Mouse (Mus musculus): ENCODE measurements at regions not wholly inside any gene's neighbourhood (a gene's known extent, or its start where the extent isn't known, plus 50 kb on each side); places are given as distances from the start of the nearest gene placed in this dataset.
A peak's percentile ranks its signal among the peaks of the same experiment; 100 is the strongest.

- H3K27ac ChIP-seq (ENCODE audit: control insufficient read depth, insufficient read depth, low read depth, low read length, poor library complexity): no peak overlapping the region
- H3K4me3 ChIP-seq (replicated peaks; ENCODE audit: control insufficient read depth, low read depth, low read length): no peak overlapping the region
- WGBS: 44% methylated on average over 9 of the region's 9 CpGs
- TF ChIP-seq CTCF (IDR thresholded peaks at IDR 0.05; ENCODE audit: control insufficient read depth, insufficient read depth, low read length) (no peak), POLR2A (IDR thresholded peaks at IDR 0.05; ENCODE audit: borderline replicate concordance, control insufficient read depth, low read depth, low read length) (no peak)
- no peaks in the 10 kb centered on the region for H3K4me1 ChIP-seq (ENCODE audit: control insufficient read depth, insufficient read depth, low read length)
Measured at GRCm38 (mm10) chrX:11803239-11803638, 356.9 kb downstream of the Bcor start.

GRCm38 (mm10) chrX:11806896-11807252 is 353.3 kb downstream of the Bcor start:
- Histone ChIP-seq H3K4me3 (replicated peaks; ENCODE audit: control insufficient read depth, low read depth, low read length) (no peak overlapping the region), H3K27ac (ENCODE audit: control insufficient read depth, insufficient read depth, low read depth, low read length, poor library complexity) (no peak overlapping the region), H3K4me1 (ENCODE audit: control insufficient read depth, insufficient read depth, low read length) (no peaks in the 10 kb centered on the region)
- TF ChIP-seq CTCF (IDR thresholded peaks at IDR 0.05; ENCODE audit: control insufficient read depth, insufficient read depth, low read length): no peak
- WGBS: 6% methylated on average over 22 of the region's 22 CpGs

GRCm38 (mm10) chrX:11807253-11807882 is 352.8 kb downstream of the Bcor start:
- Histone ChIP-seq H3K4me3 (replicated peaks; ENCODE audit: control insufficient read depth, low read depth, low read length) (peak overlapping the region; percentile 18), H3K27ac (ENCODE audit: control insufficient read depth, insufficient read depth, low read depth, low read length, poor library complexity) (no peak overlapping the region), H3K4me1 (ENCODE audit: control insufficient read depth, insufficient read depth, low read length) (no peaks in the 10 kb centered on the region)
- no peak for TF ChIP-seq POLR2A (IDR thresholded peaks at IDR 0.05; ENCODE audit: borderline replicate concordance, control insufficient read depth, low read depth, low read length)
- no peak for TF ChIP-seq CTCF (IDR thresholded peaks at IDR 0.05; ENCODE audit: control insufficient read depth, insufficient read depth, low read length)
- 5% methylated on average over 40 of the region's 71 CpGs for WGBS

- TF ChIP-seq CTCF (IDR thresholded peaks at IDR 0.05; ENCODE audit: control insufficient read depth, insufficient read depth, low read length) (no peak), POLR2A (IDR thresholded peaks at IDR 0.05; ENCODE audit: borderline replicate concordance, control insufficient read depth, low read depth, low read length) (no peak)
- Histone ChIP-seq H3K4me3 (replicated peaks; ENCODE audit: control insufficient read depth, low read depth, low read length) (no peak overlapping the region), H3K4me1 (ENCODE audit: control insufficient read depth, insufficient read depth, low read length) (no peaks in the 10 kb centered on the region), H3K27ac (ENCODE audit: control insufficient read depth, insufficient read depth, low read depth, low read length, poor library complexity) (no peak overlapping the region)
- WGBS: 13% methylated on average over 9 of the region's 9 CpGs
Measured at GRCm38 (mm10) chrX:11807883-11808262, 352.3 kb downstream of the Bcor start.

- H3K27ac ChIP-seq (ENCODE audit: control insufficient read depth, insufficient read depth, low read depth, low read length, poor library complexity): no peak overlapping the region
- H3K4me3 ChIP-seq (replicated peaks; ENCODE audit: control insufficient read depth, low read depth, low read length): no peak overlapping the region
- TF ChIP-seq CTCF (IDR thresholded peaks at IDR 0.05; ENCODE audit: control insufficient read depth, insufficient read depth, low read length): no peak
- TF ChIP-seq POLR2A (IDR thresholded peaks at IDR 0.05; ENCODE audit: borderline replicate concordance, control insufficient read depth, low read depth, low read length): no peak
- H3K4me1 ChIP-seq (ENCODE audit: control insufficient read depth, insufficient read depth, low read length): no peaks in the 10 kb centered on the region
- 86% methylated on average over 8 of the region's 8 CpGs for WGBS
Measured at GRCm38 (mm10) chrX:11808911-11809310, 351.2 kb downstream of the Bcor start.

GRCm38 (mm10) chrX:11814861-11815260 is 345.3 kb downstream of the Bcor start:
- Histone ChIP-seq H3K4me1 (ENCODE audit: control insufficient read depth, insufficient read depth, low read length) (no peaks in the 10 kb centered on the region; the same call in 1 of the 2 replicates), H3K27ac (ENCODE audit: control insufficient read depth, insufficient read depth, low read depth, low read length, poor library complexity) (no peak overlapping the region), H3K4me3 (replicated peaks; ENCODE audit: control insufficient read depth, low read depth, low read length) (no peak overlapping the region)
- no peak for TF ChIP-seq POLR2A (IDR thresholded peaks at IDR 0.05; ENCODE audit: borderline replicate concordance, control insufficient read depth, low read depth, low read length)
- WGBS: 28% methylated on average over 9 of the region's 9 CpGs

GRCm38 (mm10) chrX:11815864-11816263 is 344.3 kb downstream of the Bcor start:
- H3K27ac ChIP-seq (ENCODE audit: control insufficient read depth, insufficient read depth, low read depth, low read length, poor library complexity): no peak overlapping the region
- 42% methylated on average over 4 of the region's 4 CpGs for WGBS
- no peak overlapping the region for H3K4me3 ChIP-seq (replicated peaks; ENCODE audit: control insufficient read depth, low read depth, low read length)
- H3K4me1 ChIP-seq (ENCODE audit: control insufficient read depth, insufficient read depth, low read length): no peaks in the 10 kb centered on the region; the same call in 1 of the 2 replicates
- TF ChIP-seq CTCF (IDR thresholded peaks at IDR 0.05; ENCODE audit: control insufficient read depth, insufficient read depth, low read length): no peak
- TF ChIP-seq POLR2A (IDR thresholded peaks at IDR 0.05; ENCODE audit: borderline replicate concordance, control insufficient read depth, low read depth, low read length): no peak

- no peak overlapping the region for H3K4me3 ChIP-seq (replicated peaks; ENCODE audit: control insufficient read depth, low read depth, low read length)
- H3K4me1 ChIP-seq (ENCODE audit: control insufficient read depth, insufficient read depth, low read length): no peaks in the 10 kb centered on the region; the same call in 1 of the 2 replicates
- TF ChIP-seq CTCF (IDR thresholded peaks at IDR 0.05; ENCODE audit: control insufficient read depth, insufficient read depth, low read length) (no peak), POLR2A (IDR thresholded peaks at IDR 0.05; ENCODE audit: borderline replicate concordance, control insufficient read depth, low read depth, low read length) (no peak)
- 50% methylated on average over 3 of the region's 3 CpGs for WGBS
- H3K27ac ChIP-seq (ENCODE audit: control insufficient read depth, insufficient read depth, low read depth, low read length, poor library complexity): no peak overlapping the region
Measured at GRCm38 (mm10) chrX:11818634-11819033, 341.5 kb downstream of the Bcor start.

GRCm38 (mm10) chrX:11821165-11821564 is 339.0 kb downstream of the Bcor start:
- Histone ChIP-seq H3K27ac (ENCODE audit: control insufficient read depth, insufficient read depth, low read depth, low read length, poor library complexity) (no peak overlapping the region), H3K4me3 (replicated peaks; ENCODE audit: control insufficient read depth, low read depth, low read length) (no peak overlapping the region), H3K4me1 (ENCODE audit: control insufficient read depth, insufficient read depth, low read length) (no peaks in the 10 kb centered on the region; the same call in 1 of the 2 replicates)
- TF ChIP-seq CTCF (IDR thresholded peaks at IDR 0.05; ENCODE audit: control insufficient read depth, insufficient read depth, low read length) (no peak), POLR2A (IDR thresholded peaks at IDR 0.05; ENCODE audit: borderline replicate concordance, control insufficient read depth, low read depth, low read length) (no peak)
- 76% methylated on average over 2 of the region's 2 CpGs for WGBS
